Mouse (Mus musculus): Measurements from ENCODE around the gene Tdrd9.

GRCm38 (mm10) chr12:112079911-112080310, 108.6 kb downstream of the Tdrd9 start:
- TF ChIP-seq CTCF (IDR thresholded peaks at IDR 0.05) = no peak
- TF ChIP-seq POLR2A (IDR thresholded peaks at IDR 0.05; ENCODE audit: insufficient read depth, low read depth, low read length) = no peak
